Mouse (Mus musculus): ENCODE measurements around the gene Sox30. TPM values are rescaled to one million over a fixed set of nuclear protein-coding genes. Genes with fewer than 3 reads are reported as not detected.

Sox30 gene
- not detected for total RNA-seq (2023)

GRCm38 (mm10) chr11:45979946-45980892 lies at the start of gene Sox30:
TSS of gene Sox30 (plus strand) at chr11:45980310.

GRCm38 (mm10) chr11:45944643-45945156 lies 35.4 kb upstream of the Sox30 start, which contains the start of gene Lsm11:
TSS of gene Lsm11 (minus strand) at chr11:45944935.

GRCm38 (mm10) chr11:45955127-45955627 lies 24.9 kb upstream of the Sox30 start, which contains the start of gene Thg1l:
TSS of gene Thg1l (minus strand) at chr11:45955494.

GRCm38 (mm10) chr11:46052105-46052659 lies 72.1 kb downstream of the Sox30 start, which contains the start of gene Gm12166:
TSS of gene Gm12166 (minus strand) at chr11:46052321.

GRCm38 (mm10) chr11:46055896-46056769 lies 76.0 kb downstream of the Sox30 start, which contains the start of gene Adam19:
TSS of gene Adam19 (plus strand) at chr11:46055992.

Other genes with a start within 250 kb of the Sox30 start
- gene Clint1, start 128.3 kb upstream of the Sox30 start, total RNA-seq (2023) = 10 to 100 TPM; 78.0 to 78.4 TPM
- 1 to 10 TPM; 6.5 to 6.8 TPM for gene Lsm11, start 35.4 kb upstream of the Sox30 start, total RNA-seq (2023)
- 10 to 100 TPM; 11.7 to 13.8 TPM for gene Thg1l, start 24.8 kb upstream of the Sox30 start, total RNA-seq (2023)
- 1 to 10 TPM; 4.0 to 5.7 TPM for gene Gm12166, start 72.0 kb downstream of the Sox30 start, total RNA-seq (2023)
- 10 to 100 TPM; 73.6 to 77.3 TPM for gene Adam19, start 75.7 kb downstream of the Sox30 start, total RNA-seq (2023)
- gene Nipal4, start 186.2 kb downstream of the Sox30 start, total RNA-seq (2023) = 1 to 10 TPM; 1.6 to 1.8 TPM